Comparison of ENCODE assay signal across 9 mouse cellular contexts in genomic region chr11:79738725-79739558, GRCm38 (mm10).
A peak's percentile ranks its signal among the peaks of the same experiment; 100 is the strongest.
DNase-seq lines count a peak whose midpoint lies in the region; ATAC-seq and TF ChIP-seq lines count a peak whose summit lies in the region.
"Had no signal": no experiment of that assay in that cellular context is flagged by ENCODE, and none has a peak within 500 bp of the region (broad histone marks: within the 10 kb centered on the region; RNA-seq: fewer than 3 reads in every experiment).

No protein-coding gene starts in this region.

- no peaks in the 10 kb centered on the region for H3K36me3 ChIP-seq in hindbrain, embryonic 13.5 days
- H3K36me3 ChIP-seq in limb, embryonic 15.5 days, result 0 out of 2 replicates have a peak, but pooled peaks cover 2% of the 10 kb centered on the region
- H3K36me3 ChIP-seq in neural tube, embryonic 15.5 days, result no peaks in the 10 kb centered on the region
- H3K36me3 ChIP-seq: neural tube, embryonic 12.5 days had no signal

- peak; percentile 46; the same call in 1 of the 2 replicates for ATAC-seq in hindbrain, embryonic 13.5 days (ENCODE audit: low FRiP score)
- ATAC-seq in limb, embryonic 15.5 days (ENCODE audit: insufficient number of reproducible peaks, low FRiP score, low TSS enrichment, low read depth), result peak; percentile 89
- ATAC-seq in neural tube, embryonic 15.5 days (ENCODE audit: low FRiP score), result peak; percentile 65; the same call in 1 of the 2 replicates

- H3K9ac ChIP-seq in hindbrain, embryonic 13.5 days, result no peak overlapping the region
- H3K9ac ChIP-seq in limb, embryonic 15.5 days, result no peak overlapping the region
- H3K9ac ChIP-seq in neural tube, embryonic 15.5 days (replicated peaks), result no peak overlapping the region
- H3K9ac ChIP-seq: neural tube, embryonic 12.5 days had no signal

- no peak for TF ChIP-seq POLR2A in cerebellum, adult 2 months (IDR thresholded peaks at IDR 0.05; ENCODE audit: borderline replicate concordance, insufficient read depth, low read length)

- DNase-seq in 416B (ENCODE audit: low read depth), result peak; percentile 56
- peak; percentile 78 for DNase-seq in adrenal gland, postnatal 10 days
- peak; percentile 68 for DNase-seq in gastrocnemius, postnatal 10 days
- DNase-seq in cerebellum, adult 2 months, result no peak
- DNase-seq in frontal cortex, postnatal 10 days (ENCODE audit: low spot score in 2 of 2), result no peak

- TF ChIP-seq CTCF in cerebellum, adult 2 months (IDR thresholded peaks at IDR 0.05; ENCODE audit: borderline replicate concordance, insufficient read depth, low read depth, low read length), result no peak

- H3K4me2 ChIP-seq in hindbrain, embryonic 13.5 days, result no peak overlapping the region
- H3K4me2 ChIP-seq in limb, embryonic 15.5 days, result no peak overlapping the region
- no peak overlapping the region for H3K4me2 ChIP-seq in neural tube, embryonic 15.5 days
- H3K4me2 ChIP-seq: neural tube, embryonic 12.5 days had no signal

- H3K4me1 ChIP-seq in hindbrain, embryonic 13.5 days (replicated peaks), result peaks cover 33% of the 10 kb centered on the region
- H3K4me1 ChIP-seq in limb, embryonic 15.5 days, result peaks cover 32% of the 10 kb centered on the region
- peaks cover 22% of the 10 kb centered on the region for H3K4me1 ChIP-seq in neural tube, embryonic 15.5 days
- peaks cover 13% of the 10 kb centered on the region for H3K4me1 ChIP-seq in cerebellum, adult 2 months (ENCODE audit: control insufficient read depth, insufficient read depth, low read length)

- H3K4me3 ChIP-seq in hindbrain, embryonic 13.5 days, result no peak overlapping the region
- no peak overlapping the region for H3K4me3 ChIP-seq in limb, embryonic 15.5 days
- H3K4me3 ChIP-seq in neural tube, embryonic 15.5 days (replicated peaks), result no peak overlapping the region
- H3K4me3 ChIP-seq in cerebellum, adult 2 months (replicated peaks; ENCODE audit: insufficient read depth, low read depth, low read length), result no peak overlapping the region
- H3K4me3 ChIP-seq: neural tube, embryonic 12.5 days had no signal

- WGBS in hindbrain, embryonic 13.5 days, result 68% methylated on average over 19 of the region's 19 CpGs
- 47% methylated on average over 19 of the region's 19 CpGs for WGBS in limb, embryonic 15.5 days
- 67% methylated on average over 19 of the region's 19 CpGs for WGBS in neural tube, embryonic 15.5 days
- 56% methylated on average over 19 of the region's 19 CpGs for WGBS in cerebellum, adult 2 months

- no peaks in the 10 kb centered on the region for H3K9me3 ChIP-seq in hindbrain, embryonic 13.5 days
- no peaks in the 10 kb centered on the region for H3K9me3 ChIP-seq in limb, embryonic 15.5 days
- H3K9me3 ChIP-seq in neural tube, embryonic 15.5 days (replicated peaks), result no peaks in the 10 kb centered on the region
- H3K9me3 ChIP-seq: neural tube, embryonic 12.5 days had no signal

- H3K27me3 ChIP-seq in hindbrain, embryonic 13.5 days, result no peaks in the 10 kb centered on the region
- H3K27me3 ChIP-seq in limb, embryonic 15.5 days, result no peaks in the 10 kb centered on the region
- H3K27me3 ChIP-seq in neural tube, embryonic 15.5 days (replicated peaks), result no peaks in the 10 kb centered on the region
- H3K27me3 ChIP-seq in cerebellum, adult 2 months (ENCODE audit: control insufficient read depth, insufficient read depth, low read length), result no peaks in the 10 kb centered on the region
- H3K27me3 ChIP-seq: neural tube, embryonic 12.5 days had no signal

- peak overlapping the region; percentile 58; the same call in 1 of the 2 replicates for H3K27ac ChIP-seq in hindbrain, embryonic 13.5 days
- H3K27ac ChIP-seq in limb, embryonic 15.5 days, result peak overlapping the region; percentile 86
- H3K27ac ChIP-seq in neural tube, embryonic 15.5 days (replicated peaks), result peak overlapping the region; percentile 33; the same call in 1 of the 2 replicates
- no peak overlapping the region for H3K27ac ChIP-seq in cerebellum, adult 2 months (ENCODE audit: insufficient read depth, low read length)
- H3K27ac ChIP-seq: neural tube, embryonic 12.5 days had no signal

Comparison
In these comparisons a context has a peak if more than half of its experiments do, and no peak if none do; other contexts are left out.
1. DNase-seq: peak in 416B (single experiment), adrenal gland, postnatal 10 days (single experiment) and gastrocnemius, postnatal 10 days (single experiment); none in cerebellum, adult 2 months (0 of 2) and frontal cortex, postnatal 10 days (0 of 2).
2. Peak in every context shown above with its lines, with median percentiles within 50 percentile points of each other: ATAC-seq.